Mouse (Mus musculus): ENCODE measurements around the gene Mcpt4.
"Not testable (repeated sequence)": the region's sequence is repeated elsewhere in the genome, so short reads cannot be mapped to it uniquely, and the experiment has no call there.

Mcpt4 gene

DNA sequence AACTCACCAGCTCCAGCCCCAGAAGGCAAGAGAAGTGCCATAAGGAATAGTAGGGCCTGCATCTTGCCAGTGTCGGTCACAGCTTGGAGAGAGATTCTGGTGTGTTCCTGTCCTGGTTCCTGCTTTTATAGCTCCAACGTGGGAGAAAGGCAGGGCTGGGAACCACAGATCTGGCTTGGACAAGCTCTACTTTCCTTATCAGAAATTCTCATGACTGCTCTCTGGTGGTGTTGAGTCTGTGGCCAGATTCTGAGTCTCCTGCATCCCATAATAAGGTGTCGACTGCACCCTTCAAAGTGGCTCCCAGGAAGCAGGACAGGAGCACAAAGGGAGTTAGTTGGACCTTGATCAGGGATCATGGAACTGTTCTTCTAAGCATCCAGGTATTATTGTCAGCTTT lies at the start of gene Mcpt4:
Gene Mcpt4 (minus strand): TSS at position 101 of the 400 bp plus-strand sequence.
- not testable (repeated sequence) for DNase-seq (ENCODE audit: low read depth, low spot score)

DNA sequence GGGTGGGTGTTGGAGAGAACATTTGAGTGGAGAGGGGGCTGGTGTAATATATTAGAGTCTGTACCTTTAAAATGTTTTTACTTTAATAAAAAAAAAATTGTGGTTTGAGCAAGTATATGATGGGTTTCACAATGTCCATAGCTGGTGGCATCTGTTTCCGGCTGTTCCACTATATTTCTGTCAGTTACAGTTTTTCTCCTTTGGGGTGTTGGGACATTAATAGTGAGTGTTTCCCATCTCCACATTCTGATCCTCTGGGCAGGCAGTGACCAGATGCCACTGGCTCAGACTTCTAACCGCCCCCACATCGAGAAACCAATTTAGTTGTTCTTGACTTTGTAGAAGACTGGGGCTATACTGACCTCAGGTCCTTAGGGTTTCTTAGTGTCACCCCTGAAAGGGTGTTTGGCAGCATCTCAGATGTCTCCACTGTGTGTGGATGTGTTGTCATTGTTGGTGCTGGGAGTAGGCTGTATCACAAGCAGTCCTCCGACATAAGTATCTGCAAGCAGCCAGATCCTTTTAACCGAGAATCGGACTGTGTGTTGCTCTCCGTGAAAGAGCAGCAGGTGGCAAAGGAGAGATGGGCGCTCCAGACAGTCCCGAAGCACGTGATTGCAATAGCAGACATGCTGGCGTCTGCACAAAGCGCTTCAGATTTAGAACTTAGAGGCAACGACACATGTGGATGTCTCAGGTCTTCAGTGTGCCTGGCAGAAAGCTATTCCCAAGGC lies 43.5 kb upstream of the Mcpt4 start:
- no peak for DNase-seq (ENCODE audit: low read depth, low spot score)

DNA sequence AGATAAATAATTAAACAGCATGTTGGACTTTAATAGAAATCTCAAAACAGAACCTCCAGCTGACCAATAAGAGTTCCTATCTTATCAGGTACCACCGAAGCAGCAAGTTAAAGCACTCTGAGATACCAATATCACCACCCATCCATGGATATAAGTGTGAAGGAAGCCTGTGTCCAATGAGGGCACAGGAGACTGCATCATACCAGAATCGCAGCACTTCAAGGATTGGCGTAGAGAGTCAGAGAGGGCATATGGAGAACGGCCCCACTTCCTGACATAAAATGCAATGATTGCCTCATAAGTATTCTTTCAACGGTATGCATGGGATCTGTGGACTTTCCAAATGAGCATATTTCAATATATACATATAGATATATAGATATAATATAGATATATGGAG lies 42.9 kb upstream of the Mcpt4 start:
- no peak for DNase-seq (ENCODE audit: low read depth, low spot score)

DNA sequence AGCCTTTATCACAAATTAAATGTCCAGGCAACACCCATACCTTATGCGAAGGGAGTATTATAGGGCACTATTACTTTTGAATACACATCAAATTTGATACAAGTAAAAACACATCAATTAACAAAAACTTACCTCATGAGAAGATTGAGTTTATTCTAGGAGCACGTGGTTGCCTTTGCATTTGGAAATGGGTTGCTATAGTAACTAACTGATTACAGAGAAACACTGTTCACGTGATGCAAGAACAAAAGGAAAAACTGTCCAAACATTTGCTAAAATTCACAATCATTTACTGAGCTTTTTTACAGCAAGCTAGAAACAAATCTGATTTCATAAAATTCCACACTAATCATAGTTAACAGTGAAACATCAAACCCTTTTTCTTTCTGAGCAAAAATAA lies 41.3 kb upstream of the Mcpt4 start:
- no peak for DNase-seq (ENCODE audit: low read depth, low spot score)

DNA sequence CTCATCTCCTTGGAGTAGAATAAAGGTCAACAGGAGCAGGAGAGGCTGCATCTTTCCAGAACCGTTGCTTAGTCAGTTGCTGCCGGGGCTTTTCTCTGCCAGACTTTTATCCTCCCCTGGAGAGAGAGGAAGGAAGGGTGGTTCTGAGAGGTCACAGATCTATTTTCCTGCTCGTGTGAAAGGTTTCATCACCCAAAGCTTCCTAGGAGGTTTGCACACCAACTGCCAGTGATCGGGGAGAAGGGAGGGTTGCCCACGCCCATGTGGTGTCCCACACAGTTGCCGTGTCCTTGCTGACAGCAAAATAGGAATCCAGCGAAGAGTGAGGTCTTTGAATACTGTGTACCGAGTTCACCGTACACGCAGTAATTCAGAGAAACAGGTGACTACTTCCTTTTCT lies 40.3 kb upstream of the Mcpt4 start, which contains the start of gene Ctsg:
Gene Ctsg (minus strand): TSS at position 189 of the 400 bp plus-strand sequence.
- no peak for DNase-seq (ENCODE audit: low read depth, low spot score)

DNA sequence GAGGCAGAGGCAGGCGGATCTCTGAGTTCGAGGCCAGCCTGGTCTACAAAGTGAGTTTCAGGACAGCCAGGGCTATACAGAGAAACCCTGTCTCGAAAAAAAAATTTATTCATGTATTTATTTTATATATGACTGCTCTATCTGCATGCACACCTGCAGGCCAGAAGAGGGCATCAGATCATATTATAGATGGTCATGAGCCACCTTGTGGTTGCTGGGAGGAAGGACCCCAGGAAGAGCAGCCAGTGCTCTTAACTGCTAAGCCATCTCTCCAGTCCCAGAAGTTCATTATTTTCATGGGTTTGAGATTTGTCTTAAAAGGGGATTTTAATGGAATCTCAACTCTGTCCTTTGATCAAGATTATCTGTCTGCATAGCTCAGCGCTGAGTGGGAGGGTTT lies 36.8 kb upstream of the Mcpt4 start:
- DNase-seq (ENCODE audit: low read depth, low spot score), result no peak

DNA sequence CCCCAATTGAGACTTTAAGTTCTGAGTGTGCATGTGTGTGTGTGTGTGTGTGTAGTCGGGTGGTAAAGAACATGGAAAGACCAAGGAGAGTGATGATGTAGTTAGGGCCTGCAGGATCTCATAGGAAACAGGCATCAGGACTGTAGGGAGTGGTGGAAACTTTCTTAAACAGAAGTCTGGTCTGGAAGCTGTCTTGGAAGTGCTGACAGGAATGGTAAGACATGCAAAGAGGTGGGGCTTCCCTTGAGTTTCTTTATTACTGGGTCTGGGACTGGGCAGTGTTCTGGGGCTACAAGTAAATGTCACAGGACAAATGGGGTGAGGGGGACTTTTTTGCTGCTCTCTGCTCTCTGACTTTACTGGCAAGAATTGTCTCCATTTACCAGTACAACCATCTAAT lies 35.5 kb upstream of the Mcpt4 start:
- DNase-seq (ENCODE audit: low read depth, low spot score), result no peak

DNA sequence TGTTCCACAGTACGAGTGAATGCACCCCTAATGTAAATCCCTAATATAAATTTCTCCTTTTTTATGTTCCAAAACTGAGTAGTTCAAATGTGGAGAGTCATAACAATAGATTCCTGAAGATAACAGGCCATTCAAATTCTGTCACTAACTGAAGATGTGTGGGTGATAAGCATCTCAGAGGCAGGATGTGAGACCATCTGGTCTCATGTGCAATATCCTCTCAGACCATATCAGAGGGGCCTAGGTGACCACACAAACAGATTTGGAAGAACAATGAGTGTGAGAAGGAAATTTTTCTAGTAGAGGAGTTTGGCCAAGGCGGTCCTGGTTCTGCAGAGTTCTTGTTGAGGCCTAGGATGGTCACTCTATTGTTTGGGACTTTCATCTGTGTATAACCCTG lies 31.2 kb upstream of the Mcpt4 start:
- no peak for DNase-seq (ENCODE audit: low read depth, low spot score)

DNA sequence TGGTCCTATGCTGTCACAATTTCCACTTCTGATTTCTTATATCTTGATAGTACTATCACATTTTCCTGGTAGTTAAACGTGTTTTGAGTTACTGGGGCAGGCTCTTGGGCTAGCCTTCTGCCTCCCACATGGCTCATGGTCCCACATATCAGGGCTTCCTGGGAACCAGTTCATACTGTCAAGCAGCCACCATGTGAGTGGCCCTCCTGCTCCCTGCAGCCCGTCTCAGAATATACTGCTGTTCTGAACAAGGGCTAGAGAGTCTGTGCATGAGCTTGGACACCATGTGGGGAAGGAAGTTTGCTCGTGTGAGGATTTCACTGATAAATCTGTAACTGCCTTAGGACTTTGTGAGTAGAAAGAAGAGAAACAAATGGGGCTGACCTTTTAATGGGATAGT lies 24.6 kb upstream of the Mcpt4 start:
- no peak for DNase-seq (ENCODE audit: low read depth, low spot score)

DNA sequence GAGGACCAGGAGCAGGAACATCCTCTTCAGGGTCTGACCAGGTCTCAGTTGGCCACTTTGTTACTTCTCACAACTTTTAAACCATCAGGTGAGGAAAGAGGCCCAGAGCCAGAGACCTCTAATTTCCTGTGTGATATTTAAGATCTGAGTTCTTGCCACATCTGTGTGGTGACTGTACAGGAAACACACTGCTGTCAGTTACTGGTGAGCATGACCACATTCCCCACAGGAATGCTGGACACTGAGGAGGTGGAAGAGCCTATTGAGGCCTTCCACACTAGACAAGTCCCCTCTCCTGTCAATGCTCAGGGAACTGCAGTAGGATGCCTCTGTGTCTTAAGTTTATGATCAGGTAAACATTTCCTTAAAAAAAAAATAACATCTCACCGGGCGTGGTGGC lies 23.1 kb upstream of the Mcpt4 start, which contains the start of gene Mcpt8:
Gene Mcpt8 (minus strand): TSS at position 107 of the 400 bp plus-strand sequence.
- DNase-seq (ENCODE audit: low read depth, low spot score), result no peak

DNA sequence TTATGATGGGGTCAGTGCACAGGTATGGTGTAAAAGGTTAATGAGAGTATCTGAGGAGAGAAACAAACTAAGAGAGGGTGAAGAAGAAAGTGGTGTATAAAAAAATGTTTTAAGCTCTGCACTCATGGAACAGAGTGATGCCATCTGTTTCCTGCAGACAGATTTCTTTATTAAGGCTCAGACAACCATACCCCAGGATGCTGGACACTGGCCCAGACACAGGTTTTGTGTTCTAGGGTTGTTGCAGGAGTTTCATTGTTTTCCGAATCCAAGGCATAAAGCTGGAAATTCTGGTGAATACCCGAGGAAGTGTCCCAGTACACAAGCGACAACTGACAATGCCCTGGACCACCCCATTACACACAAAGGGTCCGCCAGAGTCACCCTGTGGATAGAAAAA lies 19.9 kb upstream of the Mcpt4 start:
- DNase-seq (ENCODE audit: low read depth, low spot score), result no peak

DNA sequence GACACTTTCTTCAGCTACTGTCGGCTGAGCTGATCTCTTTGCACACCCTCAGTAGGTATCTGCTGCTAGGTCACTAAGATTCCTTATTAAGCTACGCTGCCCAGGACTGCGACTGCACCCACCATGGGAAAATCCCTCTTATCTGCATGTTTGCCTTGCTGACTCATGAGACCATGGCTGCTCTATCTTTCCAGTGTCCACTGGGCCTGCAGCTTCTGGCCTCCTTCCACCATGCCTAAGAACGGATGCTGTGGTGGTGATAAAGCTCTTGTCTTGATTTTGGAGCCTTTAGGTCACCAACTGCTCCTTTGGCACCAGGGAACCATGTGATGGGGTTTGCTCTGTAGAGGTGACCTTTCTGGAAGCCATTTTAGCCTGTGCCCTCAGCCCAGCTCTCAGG lies 4.4 kb downstream of the Mcpt4 start:
- DNase-seq (ENCODE audit: low read depth, low spot score), result no peak

DNA sequence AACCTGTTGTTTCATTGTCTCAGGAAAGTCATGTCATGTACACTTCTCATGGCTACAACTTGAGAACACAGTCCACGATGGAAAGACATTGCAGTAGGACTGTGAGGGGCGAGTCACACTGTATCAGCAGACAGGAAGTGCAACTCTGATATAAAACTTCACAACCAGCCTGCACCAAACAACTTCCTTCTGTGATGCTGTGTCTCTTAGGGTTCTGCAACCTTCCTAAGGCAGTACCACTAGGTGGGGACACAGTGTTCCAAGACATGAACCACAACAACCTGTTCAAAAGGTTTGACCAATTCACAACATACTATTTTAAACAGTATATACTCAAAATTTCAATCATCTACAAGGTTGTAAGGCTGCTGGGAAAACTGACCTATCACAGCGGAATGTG lies 6.7 kb downstream of the Mcpt4 start:
- DNase-seq (ENCODE audit: low read depth, low spot score), result no peak

DNA sequence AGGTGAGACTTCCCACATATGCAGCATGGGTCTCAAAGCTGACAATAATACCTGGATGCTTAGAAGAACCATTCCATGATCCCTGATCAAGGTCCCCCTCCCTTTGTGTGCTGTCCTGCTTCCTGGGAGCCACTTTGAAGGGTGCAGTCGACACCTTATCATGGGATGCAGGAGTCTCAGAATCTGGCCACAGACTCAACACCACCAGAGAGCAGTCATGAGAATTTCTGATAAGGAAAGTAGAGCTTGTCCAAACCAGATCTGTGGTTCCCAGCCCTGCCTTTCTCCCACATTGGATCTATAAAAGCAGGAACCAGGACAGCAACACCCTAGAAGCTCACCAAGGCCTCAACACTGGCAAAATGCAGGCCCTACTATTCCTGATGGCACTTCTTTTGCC lies 20.3 kb downstream of the Mcpt4 start, which contains the start of gene Mcpt2:
Gene Mcpt2 (plus strand): TSS at position 250 of the 400 bp plus-strand sequence.
- not testable (repeated sequence) for DNase-seq (ENCODE audit: low read depth, low spot score)

DNA sequence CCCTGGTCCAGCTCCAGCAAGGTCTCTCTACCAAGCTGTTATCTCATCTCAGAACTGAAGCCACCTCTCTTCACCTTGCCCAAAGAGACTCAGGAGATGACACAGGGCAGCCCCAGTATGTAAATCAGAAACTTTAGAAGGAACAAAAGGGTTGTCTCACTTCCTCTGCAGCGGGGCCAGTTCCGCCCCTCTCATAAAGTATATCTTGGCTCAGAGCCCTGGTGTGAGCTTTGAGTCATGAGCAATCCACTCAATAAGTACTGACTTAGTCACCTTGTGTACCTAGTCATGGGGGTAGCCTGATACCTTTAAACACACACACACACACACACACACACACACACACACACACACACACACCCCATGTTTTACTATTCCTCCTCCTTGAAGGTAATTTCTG lies 27.7 kb downstream of the Mcpt4 start:
- no peak for DNase-seq (ENCODE audit: low read depth, low spot score)

DNA sequence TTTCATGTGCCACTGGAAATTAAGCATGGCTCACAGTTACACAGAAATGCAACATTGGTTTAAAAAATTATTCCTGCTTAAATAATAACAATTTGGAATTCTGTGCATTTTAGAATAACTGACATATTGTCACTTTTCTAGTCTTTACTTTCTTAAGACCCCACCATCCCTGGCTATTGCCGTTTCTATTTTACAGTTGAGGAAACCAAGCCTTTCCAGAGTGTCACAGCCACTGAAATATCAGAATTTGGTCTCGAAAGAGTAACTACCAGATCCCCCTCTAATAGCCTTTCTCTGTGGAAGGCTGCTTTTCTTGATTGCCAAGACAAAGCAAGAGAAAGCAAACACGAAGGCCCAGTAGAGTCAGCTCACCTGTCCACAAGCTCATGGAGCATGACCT lies 31.7 kb downstream of the Mcpt4 start, which contains the start of gene Mcpt9:
Gene Mcpt9 (minus strand): TSS at position 101 of the 400 bp plus-strand sequence.
- not testable (repeated sequence) for DNase-seq (ENCODE audit: low read depth, low spot score)

DNA sequence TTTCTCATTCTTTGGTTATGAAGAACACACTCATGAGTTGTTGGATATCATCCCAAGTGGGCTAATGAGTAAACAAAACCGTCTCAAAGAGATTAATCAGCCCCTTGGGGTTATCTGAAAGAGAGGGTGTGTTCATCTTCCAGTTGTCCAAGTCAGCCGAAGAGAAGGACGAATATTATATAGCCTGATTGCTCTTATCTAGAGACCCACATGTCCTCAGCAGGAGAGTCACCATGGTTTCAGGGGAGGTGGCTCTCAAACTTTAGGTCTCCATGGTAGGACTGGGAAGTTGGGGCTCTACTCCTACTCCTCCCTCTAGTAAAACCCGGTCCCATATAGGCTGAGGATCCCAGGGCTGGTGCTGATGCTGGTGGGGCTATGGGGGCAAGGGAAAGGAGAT lies 40.8 kb downstream of the Mcpt4 start:
- not testable (repeated sequence) for DNase-seq (ENCODE audit: low read depth, low spot score)

DNA sequence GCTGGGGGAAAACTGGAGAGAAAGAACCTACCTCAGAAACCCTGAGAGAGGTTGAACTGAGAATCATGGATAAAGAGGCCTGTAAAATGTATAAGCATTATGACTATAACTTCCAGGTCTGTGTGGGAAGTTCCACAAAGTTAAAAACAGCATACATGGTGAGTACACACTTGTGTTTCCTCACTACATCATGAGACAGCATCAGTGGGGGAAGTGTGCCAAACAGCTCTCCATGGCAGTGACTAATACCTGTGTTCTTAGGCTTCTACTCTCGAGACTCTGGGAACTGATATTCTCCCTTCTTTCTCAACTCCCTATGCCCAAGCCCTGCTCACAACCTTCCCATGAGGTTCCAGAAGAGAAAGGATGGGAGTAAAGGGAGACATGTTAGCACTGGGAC lies 42.7 kb downstream of the Mcpt4 start:
- no peak for DNase-seq (ENCODE audit: low read depth, low spot score)

DNA sequence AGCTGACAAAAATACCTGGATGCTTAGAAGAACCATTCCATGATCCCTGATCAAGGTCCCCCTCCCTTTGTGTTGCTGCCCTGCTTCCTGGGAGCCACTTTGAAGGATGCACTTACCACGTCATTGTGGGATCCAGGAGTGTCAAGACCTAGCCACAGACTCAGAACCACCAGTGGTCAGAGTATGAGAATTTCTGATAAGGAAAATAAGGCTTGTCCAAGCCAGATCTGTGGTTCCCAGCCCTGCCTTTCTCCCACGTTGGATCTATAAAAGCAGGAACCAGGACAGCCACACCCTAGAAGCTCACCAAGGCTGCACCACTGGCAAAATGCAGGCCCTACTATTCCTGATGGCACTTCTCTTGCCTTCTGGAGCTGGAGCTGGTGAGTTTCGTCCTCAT lies 44.4 kb downstream of the Mcpt4 start, which contains the start of gene Mcpt1:
Gene Mcpt1 (plus strand): TSS at position 301 of the 400 bp plus-strand sequence.
- DNase-seq (ENCODE audit: low read depth, low spot score), result not testable (repeated sequence)

DNA sequence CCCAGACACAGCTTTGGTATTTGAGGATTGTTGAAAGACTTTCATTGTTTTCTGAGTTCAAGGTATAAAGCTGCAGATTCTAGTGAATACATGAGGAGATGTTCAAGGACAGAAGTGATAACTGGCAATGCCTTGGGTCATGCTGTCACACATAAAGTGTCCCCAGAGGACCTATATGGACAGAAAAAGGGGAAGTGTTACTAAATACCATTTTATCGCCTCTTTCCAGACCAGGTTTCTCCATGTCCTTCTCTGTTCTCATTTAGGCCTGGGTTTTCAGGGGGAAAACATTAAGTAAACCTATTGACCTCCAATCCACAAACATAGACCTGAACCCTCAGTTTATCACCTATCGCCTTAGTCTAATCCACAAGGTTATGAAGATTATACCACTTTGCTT lies 48.2 kb downstream of the Mcpt4 start:
- no peak for DNase-seq (ENCODE audit: low read depth, low spot score)

DNA sequence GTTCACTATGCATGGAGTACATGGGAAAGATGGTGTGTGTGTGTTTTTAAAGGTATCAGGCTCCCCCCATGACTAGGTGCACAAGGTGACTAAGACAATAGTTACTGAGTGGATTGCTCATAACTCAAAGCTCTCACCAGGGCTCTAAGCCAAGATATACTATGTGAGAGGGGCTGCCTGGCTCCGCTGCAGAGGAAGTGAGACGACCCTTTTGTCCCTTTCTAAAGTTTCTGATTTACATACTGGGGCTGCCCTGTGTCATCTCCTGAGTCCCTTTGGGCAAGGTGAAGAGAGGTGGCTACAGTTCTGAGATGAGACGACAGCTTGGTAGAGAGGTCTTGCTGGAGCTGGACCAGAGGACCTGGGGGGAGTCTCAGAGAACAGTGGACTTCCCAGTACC lies 49.0 kb downstream of the Mcpt4 start:
- no peak for DNase-seq (ENCODE audit: low read depth, low spot score)

Data from retina, adult 2 months (tissue).